Mouse (Mus musculus) midbrain, embryonic 11.5 days (tissue): ENCODE measurements around the gene Pih1d1. TPM values are rescaled to one million over a fixed set of nuclear protein-coding genes. Genes with fewer than 3 reads are reported as not detected.

ENCODE experiments used
- ATAC-seq: fragments of 200-750 bp; cut with Nextera tagmentation; 2 replicates; pipeline ENCODE4 v1.8.0; 2017; ENCODE audit warnings: moderate TSS enrichment, moderate library complexity; ENCODE audit not compliant: low FRiP score
- DNase-seq: peaks from one replicate; pipeline ENCODE4 v3.0.0; 2015; ENCODE audit warnings: low spot score; ENCODE audit errors: missing footprints
- H3K27ac ChIP-seq: fragments of 300-500 bp; sonication (generic); 2 replicates; pipeline ENCODE4 v1.5.1; 2014; ENCODE audit warnings: low read depth, low read length
- H3K27me3 ChIP-seq: fragments of 300-500 bp; sonication (generic); 2 replicates; pipeline ENCODE4 v1.6.1; 2014; ENCODE audit warnings: mild to moderate bottlenecking, low read length, moderate library complexity, mixed read lengths; ENCODE audit not compliant: control insufficient read depth, insufficient read depth
- H3K36me3 ChIP-seq: fragments of 300-500 bp; sonication (generic); 2 replicates; pipeline ENCODE4 v1.6.1; 2014; ENCODE audit warnings: mild to moderate bottlenecking, low read length, moderate library complexity, mixed read lengths; ENCODE audit not compliant: control insufficient read depth, insufficient read depth
- H3K4me1 ChIP-seq: fragments of 300-500 bp; sonication (generic); 2 replicates; pipeline ENCODE4 v1.6.1; 2014; ENCODE audit warnings: low read length; ENCODE audit not compliant: control insufficient read depth, insufficient read depth
- H3K4me2 ChIP-seq: fragments of 300-500 bp; sonication (generic); 2 replicates; pipeline ENCODE4 v1.6.1; 2014; ENCODE audit warnings: mild to moderate bottlenecking, moderate library complexity
- H3K4me3 ChIP-seq: fragments of 300-500 bp; sonication (generic); 2 replicates; pipeline ENCODE4 v1.5.1; 2014; ENCODE audit warnings: low read depth, low read length
- H3K9ac ChIP-seq: fragments of 300-500 bp; sonication (generic); 2 replicates; pipeline ENCODE4 v1.6.1; 2014; ENCODE audit warnings: low read length
- H3K9me3 ChIP-seq: fragments of 300-500 bp; sonication (generic); 2 replicates; pipeline ENCODE4 v1.6.1; 2016; ENCODE audit warnings: low read length; ENCODE audit not compliant: control insufficient read depth
- WGBS: fragments of 180-500 bp; shearing (Covaris S2); extraction: QIAGEN DNeasy Blood & Tissue Kit; methylation state at CpG from one replicate; pipeline ENCODE4 v1.1.7; 2014; 5-methylcytosine and 5-hydroxymethylcytosine counted together
- polyA plus RNA-seq: library from polyadenylated mRNA; unstranded; fragments of >200 nt; fragmentation: Nextera tagmentation; extraction: Ambion mirVana; gene quantifications from 2 replicates; pipeline ENCODE4 v1.2.1, GENCODE M21; 2014

Pih1d1 gene
- polyA plus RNA-seq, 1 experiment from 2014 or later: 105 TPM

- 83% methylated on average over 11 of the region's 11 CpGs for WGBS
Observed at GRCm38 (mm10) chr7:45131850-45132249, 22.3 kb upstream of the Pih1d1 start.

DNA sequence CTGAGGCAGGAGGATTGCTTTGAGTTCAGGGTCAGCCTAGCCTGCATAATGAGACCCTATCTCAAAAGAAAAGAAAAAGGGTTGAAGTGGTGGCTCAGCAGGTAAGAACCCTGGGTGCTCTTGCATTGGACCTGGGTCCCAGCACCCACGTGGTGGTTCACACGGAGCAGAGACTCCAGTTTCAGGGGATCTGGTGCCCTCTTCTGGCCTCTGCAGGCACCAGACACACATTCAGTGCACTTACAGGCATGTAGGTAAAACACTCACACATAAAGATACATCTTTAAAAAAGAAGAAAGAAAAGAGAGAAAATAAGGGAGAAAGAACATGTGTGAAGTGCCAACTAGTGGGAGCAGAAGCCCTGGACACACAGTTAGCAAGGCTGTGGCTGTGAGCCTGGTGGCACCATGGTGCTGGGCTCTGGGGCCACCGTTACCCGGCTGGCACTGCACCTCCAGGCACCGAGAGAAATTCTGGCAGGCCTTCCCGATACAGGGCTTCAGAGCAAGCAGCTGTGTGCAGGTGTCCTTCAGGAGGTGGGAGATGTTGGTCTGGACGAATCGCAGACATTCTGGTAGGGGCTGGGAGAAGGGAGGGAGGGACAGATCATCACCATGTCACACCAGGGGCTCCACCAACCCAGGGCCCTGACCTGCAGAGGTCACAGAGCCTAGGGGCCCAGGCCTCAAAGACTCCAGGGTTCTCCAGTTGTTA is 20.5 kb upstream of the Pih1d1 start:
- Histone ChIP-seq H3K4me2 (no peak overlapping the region), H3K9ac (no peak overlapping the region), H3K36me3 (no peaks in the 10 kb centered on the region), H3K4me3 (no peak overlapping the region), H3K9me3 (no peaks in the 10 kb centered on the region), H3K4me1 (peaks cover 8% of the 10 kb centered on the region), H3K27me3 (peaks cover 9% of the 10 kb centered on the region; the same call in 1 of the 2 replicates), H3K27ac (no peak overlapping the region)
- DNase-seq (no peak), ATAC-seq (no peak)
- WGBS: 85% methylated on average over 8 of the region's 8 CpGs

More at GRCm38 (mm10) chr7:45131850-45132249, 22.3 kb upstream of the Pih1d1 start:
- ATAC-seq (no peak), DNase-seq (no peak)
- peaks cover 7% of the 10 kb centered on the region for H3K36me3 ChIP-seq
- H3K4me3 ChIP-seq: no peak overlapping the region
- peaks cover 9% of the 10 kb centered on the region; the same call in 1 of the 2 replicates for H3K27me3 ChIP-seq
- H3K4me1 ChIP-seq: peaks cover 15% of the 10 kb centered on the region
- H3K27ac ChIP-seq: no peak overlapping the region
- H3K4me2 ChIP-seq: no peak overlapping the region
- no peaks in the 10 kb centered on the region for H3K9me3 ChIP-seq
- H3K9ac ChIP-seq: 0 out of 2 replicates have a peak overlapping the region, but pooled peaks have one; percentile 27

GRCm38 (mm10) chr7:45134544-45135026 is 19.5 kb upstream of the Pih1d1 start:
- Histone ChIP-seq H3K36me3 (no peaks in the 10 kb centered on the region), H3K9me3 (no peaks in the 10 kb centered on the region), H3K27me3 (peaks cover 9% of the 10 kb centered on the region; the same call in 1 of the 2 replicates), H3K9ac (no peak overlapping the region), H3K4me3 (no peak overlapping the region), H3K27ac (no peak overlapping the region), H3K4me1 (peaks cover 3% of the 10 kb centered on the region), H3K4me2 (no peak overlapping the region)
- DNase-seq (no peak), ATAC-seq (peak; percentile 23; the same call in 1 of the 2 replicates)
- WGBS: 12% methylated on average over 12 of the region's 12 CpGs

DNA sequence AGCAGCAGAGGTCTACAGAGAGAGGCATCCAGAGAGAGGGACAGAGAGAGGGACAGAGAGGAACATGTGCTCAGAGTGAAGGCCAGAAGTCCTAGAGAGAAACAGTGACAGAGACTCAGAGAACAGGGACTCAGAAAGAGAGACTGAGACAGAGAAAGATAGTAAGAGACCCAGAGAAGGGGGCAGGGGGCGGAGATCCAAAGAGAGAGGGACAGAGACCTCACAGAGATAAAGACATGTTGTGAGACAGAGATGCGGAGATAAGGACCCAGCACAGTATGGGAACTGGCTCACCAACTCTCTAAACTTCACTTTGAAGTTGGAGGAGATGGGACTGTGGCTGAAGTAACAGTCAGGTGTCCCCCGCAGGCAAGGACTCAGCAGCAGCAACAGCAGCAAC is 18.7 kb upstream of the Pih1d1 start:
- no peak overlapping the region; the same call in 1 of the 2 replicates for H3K9ac ChIP-seq
- H3K4me3 ChIP-seq: no peak overlapping the region; the same call in 1 of the 2 replicates
- ATAC-seq (no peak), DNase-seq (no peak)
- H3K27ac ChIP-seq: no peak overlapping the region
- H3K4me2 ChIP-seq: no peak overlapping the region
- H3K4me1 ChIP-seq: no peaks in the 10 kb centered on the region; the same call in 1 of the 2 replicates
- no peaks in the 10 kb centered on the region for H3K36me3 ChIP-seq
- WGBS: 74% methylated on average over 3 of the region's 3 CpGs
- H3K27me3 ChIP-seq: peaks cover 9% of the 10 kb centered on the region; the same call in 1 of the 2 replicates
- H3K9me3 ChIP-seq: no peaks in the 10 kb centered on the region

- Histone ChIP-seq H3K9me3 (no peaks in the 10 kb centered on the region), H3K36me3 (no peaks in the 10 kb centered on the region), H3K4me1 (no peaks in the 10 kb centered on the region; the same call in 1 of the 2 replicates), H3K4me2 (peak within 1 kb of the TSS; percentile 69), H3K27me3 (peaks cover 9% of the 10 kb centered on the region; the same call in 1 of the 2 replicates), H3K4me3 (peak within 1 kb of the TSS; percentile 46), H3K27ac (no peak within 1 kb of the TSS; the same call in 1 of the 2 replicates), H3K9ac (peak within 1 kb of the TSS; percentile 59)
- ATAC-seq (peak; percentile 81), DNase-seq (peak; percentile 99)
- WGBS: 6% methylated on average over 29 of the region's 29 CpGs
Observed at GRCm38 (mm10) chr7:45135993-45136567, 18.0 kb upstream of the Pih1d1 start, which contains the start of the genes Gm45713 and Flt3l. Gene Gm45713 (minus strand): TSS chr7:45136231. Gene Flt3l (minus strand): TSS chr7:45136432.

DNA sequence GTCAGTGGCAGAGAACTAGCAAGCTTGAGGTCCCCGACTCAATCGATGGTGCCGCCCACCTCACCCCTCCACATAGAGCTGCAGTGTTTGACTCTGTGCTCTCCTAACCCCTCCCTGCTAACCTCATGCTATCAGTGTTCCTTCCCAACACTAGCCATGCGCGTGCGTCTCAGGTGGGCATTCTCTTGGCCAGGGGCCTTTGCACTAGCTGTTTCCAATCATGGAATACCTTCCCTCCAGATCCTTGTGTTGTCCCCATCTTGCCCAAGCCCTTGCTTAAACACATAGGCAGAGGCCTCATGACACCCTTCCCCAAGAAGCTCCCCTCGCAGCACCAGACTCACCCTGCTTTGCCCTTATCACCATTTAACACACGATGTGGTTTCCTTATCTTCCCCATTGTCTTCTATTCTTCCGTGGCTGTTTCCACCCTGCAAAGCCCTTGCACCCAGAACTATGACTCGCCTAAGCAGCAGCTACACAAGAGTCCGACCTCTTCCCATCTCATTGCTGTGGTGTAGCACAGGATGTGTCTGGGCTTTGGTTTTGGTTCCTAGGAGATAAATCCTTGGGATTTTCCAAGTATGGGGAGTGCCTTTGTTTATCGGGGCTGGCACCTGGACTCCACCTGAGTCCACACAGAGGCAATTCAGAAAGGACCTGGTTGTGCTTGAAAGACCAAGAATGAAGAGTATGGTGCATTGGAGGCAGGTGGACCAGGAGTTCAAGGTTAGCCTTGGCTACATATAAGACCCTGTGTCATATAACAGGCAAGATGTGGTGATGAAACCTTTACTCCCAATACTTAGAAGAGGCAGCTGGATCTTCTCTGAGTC is 16.7 kb upstream of the Pih1d1 start:
- no peak overlapping the region for H3K4me2 ChIP-seq
- WGBS: 83% methylated on average over 12 of the region's 12 CpGs
- no peak overlapping the region; the same call in 1 of the 2 replicates for H3K27ac ChIP-seq
- no peak overlapping the region; the same call in 1 of the 2 replicates for H3K9ac ChIP-seq
- no peaks in the 10 kb centered on the region for H3K9me3 ChIP-seq
- DNase-seq (no peak), ATAC-seq (no peak)
- no peaks in the 10 kb centered on the region for H3K36me3 ChIP-seq
- H3K4me3 ChIP-seq: no peak overlapping the region
- no peaks in the 10 kb centered on the region; the same call in 1 of the 2 replicates for H3K4me1 ChIP-seq
- H3K27me3 ChIP-seq: peaks cover 9% of the 10 kb centered on the region; the same call in 1 of the 2 replicates

DNA sequence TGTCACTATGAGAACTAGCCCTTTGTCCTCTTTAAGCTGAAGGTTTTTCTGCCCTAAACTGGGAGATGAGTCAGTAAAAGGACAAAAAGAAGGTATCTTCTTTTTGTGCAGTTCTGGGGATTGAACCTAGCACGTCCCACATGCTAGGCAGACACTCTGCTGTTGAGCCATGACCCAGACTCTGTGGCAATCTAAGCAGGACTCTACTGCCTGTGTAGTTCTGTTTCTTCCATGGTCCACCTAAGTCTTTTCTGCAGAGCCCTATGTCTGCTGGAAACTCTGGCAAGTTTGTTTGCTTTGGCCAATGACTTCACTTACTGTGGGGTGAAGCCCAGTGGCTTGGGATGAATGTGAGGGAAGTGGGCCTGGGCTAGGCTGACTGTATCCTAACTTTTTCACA is 15.7 kb upstream of the Pih1d1 start:
- Histone ChIP-seq H3K27me3 (peaks cover 9% of the 10 kb centered on the region; the same call in 1 of the 2 replicates), H3K9me3 (no peaks in the 10 kb centered on the region), H3K4me1 (no peaks in the 10 kb centered on the region; the same call in 1 of the 2 replicates), H3K4me2 (no peak overlapping the region), H3K4me3 (no peak overlapping the region), H3K9ac (no peak overlapping the region), H3K36me3 (no peaks in the 10 kb centered on the region; the same call in 1 of the 2 replicates), H3K27ac (no peak overlapping the region)
- no peak for ATAC-seq
- DNase-seq: no peak
- WGBS: 90% methylated on average over 1 of the region's 1 CpGs

DNA sequence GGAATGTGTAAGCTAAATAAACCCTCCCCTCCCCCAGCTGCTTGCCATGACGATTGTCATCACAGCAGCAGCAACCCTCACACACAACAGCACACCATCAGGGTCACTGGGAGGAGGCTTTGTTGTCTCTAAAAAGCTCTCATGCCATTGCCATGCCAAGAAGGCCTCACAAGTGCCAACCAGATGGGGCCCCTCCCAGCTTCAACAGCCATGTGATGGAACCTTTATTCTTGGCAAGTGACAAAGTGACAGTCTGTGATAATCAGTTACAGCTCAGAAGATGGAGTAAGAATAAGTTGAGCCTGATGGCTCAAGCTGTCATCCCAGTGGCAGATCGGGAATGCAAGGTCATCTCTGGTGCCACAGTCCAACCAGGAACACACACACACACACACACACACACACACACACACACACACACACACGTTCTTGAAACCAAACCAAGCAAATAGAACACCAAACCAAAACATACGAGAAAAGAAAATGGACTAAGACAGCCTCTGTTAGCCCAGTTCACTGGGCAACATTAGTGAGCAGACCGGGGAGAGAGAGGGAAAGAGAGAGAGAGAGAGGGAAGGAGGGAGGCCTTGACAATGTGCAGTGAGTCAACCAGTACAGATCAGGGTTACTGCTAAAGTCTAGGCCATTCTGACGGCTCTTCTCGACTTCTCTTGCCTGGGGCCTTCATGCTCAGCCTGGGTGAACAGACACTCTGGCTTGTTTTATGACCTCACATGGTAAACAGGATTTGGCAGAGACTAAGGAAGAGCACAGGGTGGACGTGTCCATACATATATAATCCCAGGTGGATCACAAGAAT is 14.0 kb upstream of the Pih1d1 start:
- Histone ChIP-seq H3K27ac (no peak overlapping the region), H3K9me3 (no peaks in the 10 kb centered on the region), H3K4me2 (no peak overlapping the region), H3K36me3 (no peaks in the 10 kb centered on the region; the same call in 1 of the 2 replicates), H3K9ac (no peak overlapping the region), H3K27me3 (peaks cover 7% of the 10 kb centered on the region; the same call in 1 of the 2 replicates), H3K4me3 (no peak overlapping the region), H3K4me1 (no peaks in the 10 kb centered on the region)
- ATAC-seq: no peak
- DNase-seq: no peak
- WGBS: 80% methylated on average over 8 of the region's 8 CpGs
